24 mouse cellular contexts compared by ENCODE assay signal in genomic region chr17:30819134-30819533, GRCm38 (mm10).
DNase-seq lines count a peak whose midpoint lies in the region; ATAC-seq and TF ChIP-seq lines count a peak whose summit lies in the region.
"Had no signal": no experiment of that assay in that cellular context is flagged by ENCODE, and none has a peak within 500 bp of the region (broad histone marks: within the 10 kb centered on the region; RNA-seq: fewer than 3 reads in every experiment).

No protein-coding gene starts in this region.

- TF ChIP-seq POLR2A in ES-Bruce4 (IDR thresholded peaks at IDR 0.05; ENCODE audit: insufficient read depth, low read length) = no peak

- 87% methylated on average over 8 of the region's 8 CpGs for WGBS in lung, embryonic 14.5 days
- 96% methylated on average over 8 of the region's 8 CpGs for WGBS in intestine, embryonic 16.5 days
- 99% methylated on average over 8 of the region's 8 CpGs for WGBS in forebrain, embryonic 12.5 days

- no peak for TF ChIP-seq EP300 in ES-Bruce4 (IDR thresholded peaks at IDR 0.05; ENCODE audit: insufficient read depth, low read depth, low read length)

- no peaks in the 10 kb centered on the region for H3K9me3 ChIP-seq in lung, embryonic 14.5 days (ENCODE audit: low read depth, low read length)
- no peaks in the 10 kb centered on the region for H3K9me3 ChIP-seq in ES-Bruce4 (replicated peaks; ENCODE audit: control insufficient read depth, insufficient read depth, low read length, poor library complexity, severe bottlenecking)
- H3K9me3 ChIP-seq in intestine, embryonic 16.5 days (ENCODE audit: control insufficient read depth, low read length) = no peaks in the 10 kb centered on the region
- no peaks in the 10 kb centered on the region for H3K9me3 ChIP-seq in forebrain, embryonic 12.5 days
- H3K9me3 ChIP-seq: embryonic facial prominence, embryonic 12.5 days; hindbrain, embryonic 15.5 days; lung, embryonic 15.5 days; midbrain, embryonic 10.5 days; stomach, embryonic 15.5 days had no signal

- H3K4me3 ChIP-seq in lung, embryonic 14.5 days (ENCODE audit: low read depth, low read length) = no peak overlapping the region
- H3K4me3 ChIP-seq in ES-Bruce4 (ENCODE audit: low read depth, low read length) = no peak overlapping the region
- no peak overlapping the region for H3K4me3 ChIP-seq in intestine, embryonic 16.5 days (ENCODE audit: low read length)
- H3K4me3 ChIP-seq in forebrain, embryonic 12.5 days (replicated peaks) = no peak overlapping the region
- H3K4me3 ChIP-seq: embryonic facial prominence, embryonic 12.5 days; erythroblast, embryonic 14.5 days; heart, adult 2 months; hindbrain, embryonic 15.5 days; lung, embryonic 15.5 days; midbrain, embryonic 10.5 days; stomach, embryonic 15.5 days had no signal

- no peaks in the 10 kb centered on the region for H3K36me3 ChIP-seq in lung, embryonic 14.5 days (ENCODE audit: insufficient read depth)
- no peaks in the 10 kb centered on the region for H3K36me3 ChIP-seq in ES-Bruce4 (ENCODE audit: control insufficient read depth, insufficient read depth, low read length, poor library complexity, severe bottlenecking)
- no peaks in the 10 kb centered on the region for H3K36me3 ChIP-seq in intestine, embryonic 16.5 days (ENCODE audit: control insufficient read depth, insufficient read depth, low read length)
- H3K36me3 ChIP-seq in forebrain, embryonic 12.5 days (replicated peaks) = no peaks in the 10 kb centered on the region
- H3K36me3 ChIP-seq: embryonic facial prominence, embryonic 12.5 days; hindbrain, embryonic 15.5 days; lung, embryonic 15.5 days; midbrain, embryonic 10.5 days; stomach, embryonic 15.5 days had no signal

- H3K4me1 ChIP-seq in lung, embryonic 14.5 days (ENCODE audit: insufficient read depth) = peaks cover 2% of the 10 kb centered on the region; the same call in 1 of the 2 replicates
- H3K4me1 ChIP-seq in ES-Bruce4 (ENCODE audit: control insufficient read depth, insufficient read depth, low read length) = no peaks in the 10 kb centered on the region
- no peaks in the 10 kb centered on the region for H3K4me1 ChIP-seq in intestine, embryonic 16.5 days (ENCODE audit: control insufficient read depth, insufficient read depth, low read length)
- no peaks in the 10 kb centered on the region for H3K4me1 ChIP-seq in forebrain, embryonic 12.5 days
- H3K4me1 ChIP-seq: embryonic facial prominence, embryonic 12.5 days; hindbrain, embryonic 15.5 days; stomach, embryonic 15.5 days had no signal

- DNase-seq in lung, embryonic 14.5 days = no peak
- DNase-seq in lung, postnatal 10 days = no peak
- DNase-seq in 416B (ENCODE audit: low read depth) = peak; percentile 32
- DNase-seq in ZHBTc4 (ENCODE audit: low read depth, low spot score) = peak; percentile 92
- DNase-seq: adrenal gland, postnatal 10 days; cerebellum, postnatal 10 days; gastrocnemius, postnatal 10 days; heart, adult 2 months; heart, postnatal 4 days; kidney, adult 11 months; kidney, postnatal 14 days; left cerebral cortex, postnatal 4 days; right cerebral cortex, postnatal 25 days; thymus, postnatal 36 days had no signal

- H3K4me2 ChIP-seq in lung, embryonic 14.5 days = no peak overlapping the region
- no peak overlapping the region for H3K4me2 ChIP-seq in intestine, embryonic 16.5 days (ENCODE audit: low read depth, low read length)
- H3K4me2 ChIP-seq in forebrain, embryonic 12.5 days = no peak overlapping the region
- H3K4me2 ChIP-seq: embryonic facial prominence, embryonic 12.5 days; hindbrain, embryonic 15.5 days; lung, embryonic 15.5 days; stomach, embryonic 15.5 days had no signal

- no peaks in the 10 kb centered on the region for H3K27me3 ChIP-seq in lung, embryonic 14.5 days (ENCODE audit: insufficient read depth, low read length)
- no peaks in the 10 kb centered on the region for H3K27me3 ChIP-seq in ES-Bruce4 (ENCODE audit: control insufficient read depth, insufficient read depth, low read length, poor library complexity, severe bottlenecking)
- no peaks in the 10 kb centered on the region for H3K27me3 ChIP-seq in intestine, embryonic 16.5 days (replicated peaks; ENCODE audit: control insufficient read depth, insufficient read depth, low read length)
- H3K27me3 ChIP-seq in forebrain, embryonic 12.5 days = no peaks in the 10 kb centered on the region
- H3K27me3 ChIP-seq: embryonic facial prominence, embryonic 12.5 days; hindbrain, embryonic 15.5 days; lung, embryonic 15.5 days; stomach, embryonic 15.5 days had no signal

- no peak overlapping the region for H3K27ac ChIP-seq in lung, embryonic 14.5 days (ENCODE audit: low read depth)
- no peak overlapping the region for H3K27ac ChIP-seq in ES-Bruce4 (ENCODE audit: insufficient read depth, low read length)
- no peak overlapping the region for H3K27ac ChIP-seq in intestine, embryonic 16.5 days (ENCODE audit: low read length)
- no peak overlapping the region for H3K27ac ChIP-seq in forebrain, embryonic 12.5 days
- H3K27ac ChIP-seq: embryonic facial prominence, embryonic 12.5 days; heart, adult 2 months; hindbrain, embryonic 15.5 days; lung, embryonic 15.5 days; midbrain, embryonic 10.5 days; stomach, embryonic 15.5 days had no signal

- ATAC-seq in lung, embryonic 14.5 days (ENCODE audit: insufficient read depth) = no peak
- ATAC-seq in intestine, embryonic 16.5 days = no peak
- ATAC-seq in forebrain, embryonic 12.5 days (ENCODE audit: low FRiP score) = no peak
- ATAC-seq: forebrain, embryonic 14.5 days had no signal

- peak; percentile 17 for TF ChIP-seq CTCF in lung, embryonic 14.5 days (IDR thresholded peaks at IDR 0.05; ENCODE audit: low read depth)
- peak; percentile 72 for TF ChIP-seq CTCF in ES-Bruce4 (IDR thresholded peaks at IDR 0.05; ENCODE audit: low read depth, low read length)

- H3K9ac ChIP-seq in lung, embryonic 14.5 days = no peak overlapping the region
- H3K9ac ChIP-seq in ES-Bruce4 (ENCODE audit: low read depth, poor library complexity, severe bottlenecking) = no peak overlapping the region
- H3K9ac ChIP-seq in intestine, embryonic 16.5 days (ENCODE audit: low read depth, low read length) = no peak overlapping the region
- H3K9ac ChIP-seq in forebrain, embryonic 12.5 days = no peak overlapping the region
- H3K9ac ChIP-seq: embryonic facial prominence, embryonic 12.5 days; hindbrain, embryonic 15.5 days; lung, embryonic 15.5 days; stomach, embryonic 15.5 days had no signal

Comparison
In these comparisons a context has a peak if more than half of its experiments do, and no peak if none do; other contexts are left out.
1. DNase-seq: peak in 416B (single experiment) and ZHBTc4 (single experiment); none in lung, embryonic 14.5 days (single experiment) and lung, postnatal 10 days (single experiment).